Mouse (Mus musculus) spleen, embryonic (tissue): ENCODE measurements around the gene H2-K1.
"Not testable (repeated sequence)": the region's sequence is repeated elsewhere in the genome, so short reads cannot be mapped to it uniquely, and the experiment has no call there.

Source experiments
- CTCF ChIA-PET: fragments of 350-600 bp; sonication (Branson Sonifier 250); formaldehyde crosslinking; loops from one replicate; lab custom pipeline; 2022; lab: Charles Lee

The H2-K1 gene

DNA sequence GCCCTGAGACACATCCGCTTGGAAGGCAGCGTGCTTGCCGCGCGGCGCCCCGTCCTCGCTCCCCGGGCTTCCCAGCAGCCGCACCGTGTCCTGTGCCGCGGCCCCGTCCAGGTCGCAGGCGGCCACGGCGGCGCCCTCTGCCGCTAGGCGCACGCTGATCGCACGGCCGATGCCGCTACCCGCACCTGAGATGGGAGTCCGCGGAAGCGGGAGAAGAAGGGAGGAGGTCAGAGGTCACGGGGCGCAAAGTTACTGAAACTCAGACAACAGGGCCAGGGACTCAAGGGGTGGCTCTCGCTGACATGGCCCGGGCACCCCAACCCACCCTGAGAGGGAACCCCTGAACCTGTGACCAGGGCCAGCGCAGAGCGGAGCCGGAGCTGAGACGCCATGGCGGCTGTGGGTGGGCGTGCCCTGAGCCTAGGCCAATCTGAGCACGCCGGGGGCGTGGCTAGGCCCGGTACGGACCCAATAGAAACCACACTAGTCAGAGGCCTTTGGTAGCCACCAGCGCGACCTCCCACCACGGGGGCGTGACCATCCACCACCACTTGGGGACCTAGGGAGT is 27.6 kb upstream of the H2-K1 start, which contains the start of gene H2-Ke6:
H2-Ke6 (minus strand) TSS at position 405 of the 568 bp plus-strand sequence.
- CTCF ChIA-PET = no interaction called here

DNA sequence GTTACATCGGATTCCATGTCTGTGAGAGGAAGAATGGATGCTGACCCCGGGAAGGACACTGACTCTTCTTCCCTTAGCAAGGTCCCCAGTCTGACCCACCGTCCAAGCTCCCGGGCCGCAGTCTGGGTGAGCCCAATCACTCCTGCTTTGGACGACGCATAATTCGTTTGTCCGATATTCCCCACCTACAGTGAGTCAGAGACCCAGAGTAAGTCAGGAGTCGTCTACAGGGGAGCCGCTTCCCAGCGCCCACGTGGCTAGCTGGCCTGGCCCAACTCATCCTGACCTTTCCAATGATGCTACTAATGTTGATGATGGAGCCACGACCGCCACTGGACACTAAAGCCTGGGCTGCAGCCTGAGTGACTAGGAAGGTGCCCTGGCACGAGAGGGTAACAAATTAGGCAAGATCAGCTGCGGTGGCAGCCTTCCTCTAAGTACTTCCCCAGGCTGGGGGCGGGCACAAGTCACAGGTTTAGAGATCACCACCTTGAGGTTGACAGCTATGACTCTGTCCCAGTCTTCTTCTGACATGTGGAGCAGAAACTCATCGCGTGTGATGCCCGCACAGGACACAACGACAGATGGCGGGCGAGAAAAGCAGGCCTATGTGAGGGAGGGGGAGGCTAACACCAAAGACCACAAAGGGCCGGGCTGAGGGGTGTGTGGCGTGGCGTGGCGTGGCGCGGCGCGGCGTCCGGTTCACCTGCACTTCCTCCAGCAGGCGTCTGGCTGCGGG is 26.9 kb upstream of the H2-K1 start:
- CTCF ChIA-PET = interaction anchor here (0.6 kb wide), 1 partner anchor 20 kb away, joined by 3 read pairs; no protein-coding TSS in a partner anchor

DNA sequence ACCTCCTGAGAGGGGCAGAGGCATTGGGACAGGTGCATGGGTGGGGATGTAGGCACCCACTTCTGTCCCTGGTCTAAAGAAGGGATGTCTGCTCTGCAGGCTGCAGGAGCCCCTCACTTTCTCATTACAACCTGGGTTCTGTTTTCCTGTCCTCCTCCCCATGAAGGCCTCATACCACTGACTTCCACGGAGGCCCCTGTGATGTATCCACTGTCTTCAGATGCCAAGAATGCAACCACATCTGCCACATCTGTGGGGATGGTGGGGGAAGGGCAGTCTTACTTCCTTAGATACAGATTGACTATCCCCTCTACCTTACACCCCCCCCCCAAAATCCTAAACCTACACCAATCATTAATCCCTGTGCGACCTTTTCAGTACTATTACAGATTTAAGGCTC is 26.1 kb upstream of the H2-K1 start:
- CTCF ChIA-PET = no interaction called here

DNA sequence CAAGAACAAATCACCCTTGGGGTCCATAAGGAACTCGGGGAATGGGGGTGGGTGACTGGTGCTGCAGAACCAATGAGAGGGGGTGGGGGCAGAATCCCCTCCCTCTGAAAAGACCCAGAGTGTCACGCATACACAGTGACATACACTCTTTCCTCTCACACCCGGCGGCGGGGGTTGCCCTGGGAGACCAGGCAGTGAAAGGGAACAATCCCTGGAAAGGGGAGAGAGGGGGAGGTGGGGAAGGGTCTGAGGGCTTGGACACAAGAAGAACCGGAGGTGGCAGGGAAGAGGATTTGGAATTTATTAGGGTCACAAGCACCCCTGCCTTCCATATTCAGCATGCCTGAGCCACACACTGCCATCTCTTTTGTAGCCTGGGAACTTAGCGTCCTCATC is 25.6 kb upstream of the H2-K1 start:
- CTCF ChIA-PET = interaction anchor here (0.6 kb wide), 2 partner anchors 21 to 60 kb away, joined by 4 to 9 read pairs; no protein-coding TSS in a partner anchor

DNA sequence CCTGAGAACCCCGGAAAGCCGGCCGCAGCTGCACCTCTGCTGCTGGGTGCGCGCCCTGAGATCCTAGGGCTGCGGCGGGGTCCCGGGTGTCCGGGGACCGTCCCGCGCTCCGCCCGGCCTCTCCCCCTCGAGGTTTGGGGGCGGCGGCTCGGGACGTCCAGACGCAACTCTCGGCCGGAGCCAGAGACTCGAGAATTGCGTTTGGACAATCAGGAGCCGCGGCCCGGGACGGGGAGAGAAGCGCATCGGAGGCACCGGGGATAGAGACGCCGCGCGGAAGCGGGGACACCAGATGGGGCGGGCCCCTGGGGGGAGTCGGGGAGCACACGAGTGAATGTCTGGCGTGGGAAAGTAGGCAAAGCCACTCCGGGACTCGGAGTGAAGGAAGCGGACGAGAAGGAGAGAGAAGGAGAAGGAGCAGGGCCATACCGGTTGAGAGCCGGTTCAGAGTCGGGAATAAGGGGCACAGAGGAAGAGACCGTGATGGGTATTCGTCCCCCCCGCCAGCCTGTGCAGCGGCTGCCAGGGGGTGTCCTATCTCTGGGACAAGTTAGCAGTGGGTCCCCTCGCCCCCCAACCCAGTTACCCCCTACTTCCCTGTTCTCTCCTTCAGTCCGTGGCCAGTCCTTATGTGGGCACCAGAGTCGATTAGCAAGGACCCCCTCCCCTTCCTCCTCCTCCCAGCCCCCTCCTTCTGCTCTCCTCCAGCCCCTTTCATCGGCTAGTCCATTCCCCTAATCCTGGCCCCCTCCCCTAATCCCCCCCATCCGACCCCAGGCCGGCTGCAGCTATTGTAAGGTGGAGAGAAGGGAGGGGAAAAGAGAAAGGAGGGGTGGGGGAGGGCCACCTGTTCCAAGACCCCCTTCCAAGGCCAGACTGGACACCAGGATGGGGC is 25.0 kb upstream of the H2-K1 start:
- CTCF ChIA-PET = interaction anchor here (0.6 kb wide), 2 partner anchors 22 to 61 kb away, joined by 4 to 9 read pairs; no protein-coding TSS in a partner anchor

DNA sequence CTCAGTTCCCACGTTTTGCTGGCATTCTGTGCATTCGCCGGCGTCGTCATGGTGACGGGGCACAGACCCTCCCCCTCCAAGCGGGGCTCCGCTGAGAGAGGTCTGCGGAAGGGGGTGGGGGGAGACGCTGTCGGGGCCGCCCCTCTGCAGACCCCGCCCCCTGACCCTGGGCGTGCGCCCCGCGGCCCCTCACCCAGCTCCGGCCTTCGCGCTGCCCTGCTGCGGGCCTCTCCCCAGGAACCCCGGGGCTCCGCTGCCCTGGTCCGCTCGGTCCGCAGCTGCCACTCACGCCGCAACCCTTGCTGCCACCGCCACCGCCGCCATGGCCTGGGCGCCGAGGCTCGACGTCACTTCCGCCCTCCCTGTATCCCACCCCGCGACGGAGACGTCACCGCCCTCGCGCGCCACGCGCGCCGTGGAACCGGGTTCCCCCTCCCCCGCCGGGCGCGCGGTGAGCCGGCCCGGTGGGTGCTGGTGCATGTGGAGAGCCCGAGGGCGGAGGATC is 24.2 kb upstream of the H2-K1 start, which contains the start of gene Ring1:
Ring1 (minus strand) TSS at position 364 of the 505 bp plus-strand sequence.
- CTCF ChIA-PET = interaction anchor here (0.7 kb wide), 1 partner anchor 187 kb away, joined by 3 read pairs; no protein-coding TSS in a partner anchor

DNA sequence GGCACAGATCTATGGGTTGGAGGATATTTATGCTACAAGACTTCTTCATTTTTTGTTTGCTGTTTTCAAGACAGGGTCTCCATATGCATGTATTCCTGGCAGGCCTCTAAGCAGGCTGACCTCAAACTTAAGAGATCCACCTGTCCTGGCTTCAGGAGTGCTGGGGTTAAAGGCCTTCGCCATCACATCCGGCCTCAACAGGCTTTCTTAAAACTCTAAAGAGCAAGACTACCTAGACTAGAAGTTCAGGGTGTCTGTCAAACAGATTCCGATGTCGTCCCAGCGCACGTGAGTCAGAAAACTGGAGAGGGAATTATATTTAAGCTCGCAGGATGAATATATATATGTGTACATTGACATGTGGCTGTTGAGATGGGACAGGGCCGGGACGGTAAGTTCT is 23.5 kb upstream of the H2-K1 start:
- CTCF ChIA-PET = no interaction called here

DNA sequence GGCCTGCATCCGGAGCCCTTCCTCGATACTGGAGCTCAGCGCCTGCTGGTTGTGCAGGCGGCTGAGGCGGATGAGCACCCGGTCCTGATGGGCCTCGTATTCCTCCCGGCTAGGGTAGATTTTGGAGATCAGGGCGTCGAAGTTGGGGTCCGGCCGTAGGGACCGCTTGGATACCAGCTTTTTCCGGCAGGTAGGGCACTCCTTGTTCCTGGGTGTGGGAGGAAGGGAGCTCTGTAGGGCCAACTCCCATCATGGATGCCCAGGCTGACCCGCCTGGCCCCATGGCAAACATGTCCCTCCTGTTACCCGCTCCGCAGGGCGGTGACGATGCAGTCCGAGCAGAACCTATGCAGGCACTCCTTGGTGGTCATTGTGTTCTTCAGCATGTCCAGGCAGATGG is 22.8 kb upstream of the H2-K1 start:
- CTCF ChIA-PET = interaction anchor here (0.6 kb wide), 1 partner anchor 156 kb away, joined by 7 read pairs; no protein-coding TSS in a partner anchor

DNA sequence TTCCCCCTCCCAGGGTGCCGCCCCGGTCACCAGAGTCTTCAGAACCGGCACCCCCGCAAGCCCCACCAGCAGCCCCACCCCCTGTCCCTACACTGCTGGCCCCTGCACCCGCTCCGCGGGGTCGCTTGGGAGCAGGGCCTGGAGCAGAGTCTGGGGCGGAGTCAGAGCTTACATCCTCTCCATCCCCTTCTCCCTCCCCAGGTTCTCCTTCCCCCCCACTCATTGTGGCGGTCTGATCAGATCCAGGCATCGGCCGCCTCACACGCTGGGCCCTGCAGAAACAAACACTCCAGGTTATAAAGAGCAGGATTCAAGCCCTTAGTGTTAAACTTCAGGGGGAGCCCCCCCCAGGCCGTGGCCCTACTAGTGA is 22.3 kb upstream of the H2-K1 start:
- CTCF ChIA-PET = interaction anchor here (0.6 kb wide), 2 partner anchors 15 to 157 kb away, joined by 3 to 7 read pairs; no protein-coding TSS in a partner anchor

DNA sequence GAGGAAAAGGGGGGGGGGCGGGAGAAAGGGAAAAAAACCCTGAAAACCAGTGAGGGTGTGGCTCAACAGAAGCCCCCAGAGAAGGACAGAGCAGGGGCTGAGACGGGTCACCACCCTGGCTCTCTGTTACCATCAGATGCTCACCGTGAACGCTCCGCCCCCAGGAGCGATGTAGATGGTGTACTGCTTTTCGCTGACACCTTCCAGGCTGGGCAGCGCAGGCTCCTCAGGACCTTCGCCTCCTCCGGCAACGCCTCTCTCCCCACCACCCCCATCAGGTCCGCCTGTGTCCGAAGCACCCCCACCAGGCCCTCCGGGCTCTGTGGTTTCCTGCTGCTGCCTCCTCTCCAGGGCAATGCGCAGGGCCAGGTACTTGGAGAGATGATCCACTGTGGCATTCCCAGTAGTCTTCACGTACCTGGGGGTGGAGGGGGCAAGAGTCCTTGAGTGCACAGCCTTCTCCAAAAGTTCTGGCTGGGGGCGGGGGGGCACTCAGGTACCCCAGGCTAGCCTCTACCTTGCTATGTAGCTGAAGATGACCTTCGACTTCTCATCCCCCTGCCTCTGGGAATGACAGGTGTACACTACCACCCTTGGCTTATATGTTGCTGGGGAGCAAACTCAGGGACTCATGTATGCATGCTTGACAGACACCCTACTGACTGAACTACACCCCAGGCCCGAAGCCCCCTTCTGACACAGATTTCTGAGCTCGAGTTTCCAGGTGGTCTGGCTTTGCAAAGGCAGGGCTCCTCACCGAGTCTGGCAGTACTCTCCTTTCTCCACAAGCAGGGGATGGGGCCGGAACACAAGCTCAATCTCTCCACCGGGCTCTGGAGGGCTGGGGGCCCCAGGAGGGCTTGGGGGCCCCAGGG is 21.6 kb upstream of the H2-K1 start:
- CTCF ChIA-PET = interaction anchor here (0.6 kb wide), 1 partner anchor 14 kb away, joined by 3 read pairs; no protein-coding TSS in a partner anchor

DNA sequence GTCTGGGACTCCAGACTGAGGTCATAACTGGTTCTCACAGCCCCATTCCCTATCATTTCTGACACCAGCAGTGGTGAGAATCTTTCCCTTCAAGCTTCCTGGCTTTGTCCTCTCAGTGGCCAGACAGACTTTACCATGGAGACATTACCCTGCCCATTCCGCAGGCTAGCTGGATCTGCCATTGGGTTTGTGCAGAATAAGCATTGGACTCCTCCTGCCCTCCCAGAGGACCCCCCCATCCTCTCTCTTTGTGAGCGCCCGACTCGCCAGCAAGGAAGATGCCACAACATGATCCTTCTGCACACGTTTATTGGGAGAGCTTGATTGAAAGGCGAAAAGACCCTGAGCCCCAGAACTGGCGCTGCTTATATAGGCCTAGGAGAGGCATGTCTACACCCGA is 13.3 kb upstream of the H2-K1 start:
- CTCF ChIA-PET = interaction anchor here (0.6 kb wide), 2 partner anchors 73 to 101 kb away, joined by 4 to 9 read pairs; no protein-coding TSS in a partner anchor

DNA sequence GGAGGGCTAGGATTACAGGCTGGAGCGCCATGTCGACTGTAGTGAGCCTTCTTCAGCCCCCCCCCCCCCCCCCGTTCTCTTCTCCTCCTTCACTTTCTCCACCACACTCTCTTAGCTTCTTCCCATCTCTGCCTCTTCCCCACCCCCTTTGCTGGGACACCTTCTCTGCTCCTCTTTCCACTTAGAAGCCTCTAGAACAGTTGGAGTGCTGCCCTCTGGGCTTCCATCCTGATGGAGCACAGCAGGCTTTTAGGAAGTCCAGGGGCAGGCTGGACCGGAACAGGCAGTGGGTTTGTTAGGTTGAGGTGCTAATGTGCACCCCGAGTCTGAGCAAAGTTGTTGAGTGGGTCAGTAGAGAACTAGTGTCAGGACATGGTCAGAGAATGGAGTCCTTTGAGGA is 10.0 kb upstream of the H2-K1 start:
- CTCF ChIA-PET = interaction anchor here (0.6 kb wide), 1 partner anchor 107 kb away, joined by 5 read pairs; no protein-coding TSS in a partner anchor

DNA sequence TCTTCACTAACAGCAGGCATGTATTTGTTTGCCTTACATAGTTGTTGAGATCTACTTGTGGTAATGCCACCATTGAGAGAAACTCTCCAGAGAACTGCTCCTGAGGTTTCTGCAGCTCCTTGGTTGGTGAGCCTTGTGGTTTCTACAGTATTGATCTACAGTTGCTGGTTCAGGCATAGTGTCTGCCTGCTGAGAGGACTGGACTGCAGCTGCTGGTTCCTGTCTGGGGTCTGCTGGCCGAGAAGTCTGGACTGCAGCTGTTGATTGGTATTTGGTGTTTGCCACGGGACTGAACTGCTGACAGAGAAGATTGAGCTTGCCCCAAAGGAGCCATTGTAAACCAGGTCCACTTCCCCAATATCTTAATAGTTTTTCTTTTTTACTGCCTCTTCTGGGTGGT is 6.4 kb upstream of the H2-K1 start:
- CTCF ChIA-PET = no interaction called here

DNA sequence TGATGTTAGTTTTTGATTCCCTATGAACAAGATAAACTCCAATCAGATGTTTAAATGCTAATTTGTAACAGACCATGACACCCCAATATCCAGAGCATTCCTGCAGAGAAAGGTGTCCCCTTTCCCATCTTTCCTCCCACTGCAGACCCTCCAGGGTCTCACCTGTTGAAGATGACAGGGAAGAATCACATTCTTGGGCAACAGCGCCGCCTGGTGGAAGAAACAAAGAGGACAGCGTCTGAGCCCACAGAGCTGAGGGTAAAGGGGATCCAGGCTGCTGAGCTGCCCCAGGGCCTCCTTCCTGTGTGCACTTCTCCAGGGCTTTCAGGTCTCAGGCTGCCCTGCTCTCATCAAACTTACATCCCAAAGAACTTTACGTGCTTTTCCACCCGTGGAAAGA is 3.3 kb upstream of the H2-K1 start:
- CTCF ChIA-PET = no interaction called here

DNA sequence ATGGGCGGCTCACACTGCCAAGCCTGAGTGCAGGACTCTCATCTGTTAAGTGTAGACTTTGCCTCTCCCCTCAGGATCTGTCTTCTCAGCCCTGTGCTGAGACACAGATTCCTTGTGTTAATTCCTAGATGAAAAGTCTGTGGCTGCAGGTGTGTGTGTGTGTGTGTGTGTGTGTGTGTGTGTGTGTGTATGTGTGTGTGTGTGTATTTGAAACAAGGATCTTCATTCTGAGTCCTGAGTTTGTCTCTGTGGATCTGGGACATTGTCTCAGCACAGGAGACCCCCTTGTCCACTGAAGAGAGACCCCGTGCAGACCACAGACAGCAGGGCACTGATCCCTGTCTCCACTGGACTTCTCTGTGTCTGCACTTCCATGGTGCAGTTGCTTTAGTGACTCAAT is 649 bp upstream of the H2-K1 start:
- CTCF ChIA-PET = not testable (repeated sequence)

DNA sequence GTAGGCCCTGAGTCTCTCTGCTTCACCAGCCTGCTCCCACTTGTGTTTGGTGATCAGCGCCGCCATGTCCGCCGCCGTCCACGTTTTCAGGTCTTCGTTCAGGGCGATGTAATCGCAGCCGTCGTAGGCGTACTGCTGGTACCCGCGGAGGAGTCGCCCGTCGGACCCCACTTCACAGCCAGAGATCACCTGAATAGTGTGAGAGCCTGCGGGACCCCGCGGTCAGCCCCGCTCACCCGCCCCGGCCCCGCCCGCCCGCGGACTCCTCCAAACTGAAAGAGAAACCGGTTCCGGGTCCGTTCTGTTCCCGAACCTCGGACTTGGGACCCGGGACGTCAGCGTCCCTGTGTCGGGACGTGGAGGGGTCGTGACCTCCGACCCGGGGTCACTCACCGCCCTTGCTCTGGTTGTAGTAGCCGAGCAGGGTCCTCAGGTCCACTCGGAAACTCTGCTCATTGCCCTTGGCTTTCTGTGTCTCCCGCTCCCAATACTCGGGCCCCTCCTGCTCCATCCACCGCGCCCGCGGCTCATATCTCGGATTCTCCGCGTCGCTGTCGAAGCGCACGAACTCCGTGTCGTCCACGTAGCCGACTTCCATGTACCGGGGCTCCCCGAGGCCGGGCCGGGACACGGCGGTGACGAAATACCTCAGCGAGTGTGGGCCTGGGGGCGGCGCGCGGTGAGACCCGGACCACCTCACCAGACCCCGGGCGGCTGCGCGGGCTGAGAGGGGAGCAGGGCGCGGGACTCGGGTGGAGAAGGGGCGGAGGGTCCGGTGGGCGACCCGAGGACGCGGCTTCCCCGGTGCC is 602 bp downstream of the H2-K1 start:
- CTCF ChIA-PET = no interaction called here

DNA sequence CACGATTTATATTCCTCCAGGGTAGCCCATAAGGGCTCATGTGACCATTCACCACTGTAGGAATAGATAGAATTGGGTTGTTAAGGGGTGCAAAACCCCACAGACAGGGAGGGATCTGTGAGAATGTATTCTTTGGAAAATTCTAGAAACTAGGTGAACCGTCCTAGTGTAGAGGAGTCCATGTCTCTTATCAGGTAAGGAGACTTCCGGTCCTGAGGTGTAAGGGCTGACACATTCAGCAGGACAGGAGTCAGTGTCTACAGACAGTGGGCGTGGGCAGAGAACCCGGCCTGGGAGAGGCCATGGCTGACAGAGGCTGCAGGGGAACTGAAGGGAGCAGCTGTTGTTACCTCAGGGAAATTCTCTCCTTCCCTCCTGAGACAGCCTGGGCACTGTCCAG is 1.4 kb downstream of the H2-K1 start:
- CTCF ChIA-PET = not testable (repeated sequence)

DNA sequence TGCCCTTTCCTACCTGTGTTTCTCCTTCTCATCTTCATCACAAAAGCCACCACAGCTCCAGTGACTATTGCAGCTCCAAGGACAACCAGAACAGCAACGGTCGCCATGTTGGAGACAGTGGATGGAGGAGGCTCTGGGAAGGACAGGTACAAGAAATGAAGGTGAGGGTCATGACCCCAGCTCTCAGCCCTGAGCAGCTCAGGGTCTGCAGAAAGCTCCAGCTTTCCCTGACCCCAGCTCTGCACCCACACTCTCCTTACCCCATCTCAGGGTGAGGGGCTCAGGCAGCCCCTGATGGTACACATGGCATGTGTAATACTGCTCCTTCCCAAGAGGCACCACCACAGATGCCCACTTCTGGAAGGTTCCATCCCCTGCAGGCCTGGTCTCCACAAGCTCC is 3.1 kb downstream of the H2-K1 start:
- CTCF ChIA-PET = not testable (repeated sequence)

DNA sequence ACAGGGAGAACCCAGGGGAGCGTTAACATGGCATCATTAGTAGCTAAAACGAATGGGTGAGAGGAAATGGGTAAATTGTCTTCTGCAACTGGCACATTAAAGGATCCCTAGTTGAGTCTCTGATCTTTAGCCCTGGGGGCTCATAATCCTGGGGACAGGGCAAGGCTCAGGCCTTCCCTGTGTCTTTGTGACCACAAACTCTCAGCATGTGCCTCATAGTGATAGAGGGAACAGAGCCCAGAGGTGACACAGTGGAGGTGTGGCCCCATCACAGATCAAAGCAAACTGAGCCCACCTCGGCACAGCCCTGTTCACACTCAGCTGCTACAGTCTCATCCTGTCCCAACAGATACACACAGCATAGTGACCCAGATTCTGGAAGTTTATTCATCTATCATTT is 4.5 kb downstream of the H2-K1 start:
- CTCF ChIA-PET = no interaction called here

DNA sequence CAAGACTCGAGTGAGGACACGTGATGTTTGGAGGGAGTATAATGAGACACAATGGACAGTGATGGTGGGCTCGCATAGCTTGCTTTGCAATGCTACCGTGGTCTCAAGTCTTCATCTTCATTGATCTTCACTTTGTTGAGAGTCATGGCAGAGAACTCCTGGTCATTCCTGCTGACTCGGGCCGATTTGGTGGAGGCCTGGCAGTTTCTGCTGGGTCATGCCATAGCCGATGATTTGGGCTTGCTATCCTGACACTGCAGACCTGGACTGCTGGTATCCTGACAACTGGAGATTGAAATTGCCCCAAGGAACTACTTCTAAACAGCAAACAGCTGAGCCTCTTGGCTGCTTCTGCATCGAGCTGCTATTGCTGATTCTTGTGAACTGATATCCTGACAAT is 5.2 kb downstream of the H2-K1 start:
- CTCF ChIA-PET = no interaction called here
